Mouse (Mus musculus) ES-E14 (cell line): Measurements from ENCODE around the gene Emd.

Experiments
- CHD2 ChIP-seq: IDR thresholded peaks from 2 replicates; pipeline ENCODE4 v1.6.1; 2014; ENCODE audit warnings: mild to moderate bottlenecking, low read depth, low read length, inconsistent platforms
- HCFC1 ChIP-seq: IDR thresholded peaks from 2 replicates; pipeline ENCODE4 v1.6.1; 2012; ENCODE audit warnings: low read length, inconsistent platforms, borderline replicate concordance; ENCODE audit not compliant: insufficient read depth
- MAFK ChIP-seq: IDR thresholded peaks from 2 replicates; pipeline ENCODE4 v1.6.1; 2014; ENCODE audit warnings: mild to moderate bottlenecking, low read depth, low read length, inconsistent platforms; ENCODE audit not compliant: insufficient read depth
- ZC3H11A ChIP-seq: IDR thresholded peaks from 2 replicates; pipeline ENCODE4 v1.6.1; 2012; ENCODE audit warnings: low read depth, mild to moderate bottlenecking, inconsistent platforms, low read length, borderline replicate concordance

- no peak for TF ChIP-seq CHD2
- no peak for TF ChIP-seq MAFK
- TF ChIP-seq HCFC1, result no peak
- no peak for TF ChIP-seq ZC3H11A
Measured at GRCm38 (mm10) chrX:74273422-74274322, 19.2 kb downstream of the Emd start.
